Mouse (Mus musculus): ENCODE measurements around the gene Ankrd11.
A peak's percentile ranks its signal among the peaks of the same experiment; 100 is the strongest.
"Not testable (repeated sequence)": the region's sequence is repeated elsewhere in the genome, so short reads cannot be mapped to it uniquely, and the experiment has no call there.

The Ankrd11 gene

DNA sequence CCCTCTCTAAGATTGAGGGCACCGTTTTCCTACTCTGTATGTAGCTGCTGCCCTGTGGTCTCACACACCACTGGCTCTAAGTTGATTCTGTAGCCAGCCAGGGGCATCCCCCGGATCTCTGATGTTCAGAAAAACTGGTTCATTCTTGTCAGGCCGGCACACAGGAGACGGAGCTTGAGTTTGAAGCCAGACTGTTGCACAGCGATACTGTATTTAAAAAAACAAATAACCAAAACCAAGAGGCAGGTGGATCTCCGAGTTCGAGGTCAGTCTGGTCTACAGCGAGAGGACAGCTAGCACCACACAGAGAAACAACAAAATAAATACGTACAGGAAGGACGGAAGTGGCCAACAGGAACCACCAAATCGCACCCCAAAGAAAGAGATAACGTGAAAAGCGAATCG is 22.7 kb upstream of the Ankrd11 start:
- Histone ChIP-seq H3K36me3 (ENCODE audit: insufficient read depth, low read length) (peaks cover 31% of the 10 kb centered on the region), H3K4me3 (replicated peaks; ENCODE audit: low read length) (peak overlapping the region; percentile 99), H3K4me1 (replicated peaks; ENCODE audit: low read depth, low read length) (peaks cover 40% of the 10 kb centered on the region), H3K27me3 (ENCODE audit: insufficient read depth, low read length) (no peaks in the 10 kb centered on the region), H3K9me3 (ENCODE audit: low read length) (no peaks in the 10 kb centered on the region)
- TF ChIP-seq CTCF (conservative IDR thresholded peaks at IDR 0.05; ENCODE audit: low read length), result no peak
- TF ChIP-seq POU5F1 (IDR thresholded peaks at IDR 0.05; ENCODE audit: borderline replicate concordance, low read length), result no peak
- no peak for TF ChIP-seq NANOG (IDR thresholded peaks at IDR 0.05; ENCODE audit: borderline replicate concordance, low read length)

DNA sequence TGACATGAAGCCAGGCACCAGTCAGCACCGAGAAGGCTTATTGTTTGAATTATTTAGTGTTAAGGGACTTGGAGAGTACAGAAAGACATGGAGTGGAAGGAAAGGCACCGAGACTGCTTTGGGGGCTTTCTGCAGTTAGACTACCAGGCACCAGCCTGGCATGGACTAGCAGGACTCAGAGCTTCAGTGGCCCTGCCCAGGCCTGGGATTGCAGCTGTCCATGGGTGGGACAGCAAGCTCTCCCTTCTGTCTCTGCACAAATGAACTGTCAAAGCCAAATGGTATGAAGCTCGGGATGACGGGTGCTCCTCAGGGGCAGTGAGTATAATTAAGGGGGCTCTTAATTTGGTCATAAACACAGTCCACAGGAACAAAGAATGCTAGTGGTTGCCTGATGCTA is 22.0 kb upstream of the Ankrd11 start:
- peak overlapping the region; percentile 99 for H3K4me3 ChIP-seq (replicated peaks; ENCODE audit: low read length)
- no peaks in the 10 kb centered on the region for H3K27me3 ChIP-seq (ENCODE audit: insufficient read depth, low read length)
- peaks cover 40% of the 10 kb centered on the region for H3K4me1 ChIP-seq (replicated peaks; ENCODE audit: low read depth, low read length)
- TF ChIP-seq NANOG (IDR thresholded peaks at IDR 0.05; ENCODE audit: borderline replicate concordance, low read length), result no peak
- no peak for TF ChIP-seq POU5F1 (IDR thresholded peaks at IDR 0.05; ENCODE audit: borderline replicate concordance, low read length)
- TF ChIP-seq CTCF (conservative IDR thresholded peaks at IDR 0.05; ENCODE audit: low read length), result no peak
- H3K9me3 ChIP-seq (ENCODE audit: low read length), result no peaks in the 10 kb centered on the region
- H3K36me3 ChIP-seq (ENCODE audit: insufficient read depth, low read length), result peaks cover 27% of the 10 kb centered on the region

DNA sequence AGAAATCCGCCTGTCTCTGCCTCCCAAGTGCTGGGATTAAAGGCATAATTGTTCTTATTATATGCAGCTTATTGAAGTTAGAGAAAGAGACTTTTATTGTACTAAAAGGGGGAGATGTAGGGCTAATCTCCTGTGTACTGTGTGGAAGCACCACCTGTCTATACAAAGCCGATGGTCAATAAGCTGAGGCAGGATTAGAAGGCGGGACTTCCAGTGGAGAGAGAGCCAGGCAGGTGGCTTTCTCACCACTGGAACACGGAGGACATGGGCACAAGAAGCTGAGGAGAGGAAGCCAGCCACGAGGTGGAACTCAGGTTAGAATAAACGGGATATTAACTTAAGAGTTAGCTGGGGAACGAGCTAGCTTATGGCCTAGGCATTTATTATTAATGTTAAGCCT is 20.6 kb upstream of the Ankrd11 start, which contains the start of gene Spg7:
TSS of gene Spg7 (plus strand) at position 222 of the 400 bp plus-strand sequence.
- H3K9me3 ChIP-seq (ENCODE audit: low read length), result no peaks in the 10 kb centered on the region
- H3K27me3 ChIP-seq (ENCODE audit: insufficient read depth, low read length), result no peaks in the 10 kb centered on the region
- no peak for TF ChIP-seq POU5F1 (IDR thresholded peaks at IDR 0.05; ENCODE audit: borderline replicate concordance, low read length)
- H3K4me1 ChIP-seq (replicated peaks; ENCODE audit: low read depth, low read length), result peaks cover 26% of the 10 kb centered on the region
- H3K4me3 ChIP-seq (replicated peaks; ENCODE audit: low read length), result no peak within 1 kb of the TSS
- peaks cover 15% of the 10 kb centered on the region for H3K36me3 ChIP-seq (ENCODE audit: insufficient read depth, low read length)

DNA sequence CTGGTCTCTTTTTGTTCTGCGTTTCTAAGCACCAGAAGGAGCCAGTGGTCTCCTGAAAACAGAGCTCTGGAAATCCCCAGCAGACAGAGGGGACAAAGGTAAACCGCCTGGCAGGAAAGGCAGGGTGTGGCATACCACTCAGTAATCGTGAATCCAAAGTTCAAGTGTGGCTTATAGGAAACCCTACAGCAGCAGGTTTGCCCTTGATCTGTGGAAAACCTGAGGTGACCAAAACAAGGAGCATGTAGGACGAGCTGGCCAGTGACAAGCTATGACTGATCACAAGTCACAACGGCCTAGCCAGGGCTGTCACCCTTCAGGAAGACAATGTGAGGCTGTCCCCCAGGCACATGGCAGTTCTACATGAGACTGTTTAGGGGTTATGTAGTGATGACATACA is 9.4 kb upstream of the Ankrd11 start:
- H3K4me1 ChIP-seq (replicated peaks; ENCODE audit: low read depth, low read length), result peaks cover 22% of the 10 kb centered on the region
- H3K9me3 ChIP-seq (ENCODE audit: low read length), result no peaks in the 10 kb centered on the region
- H3K4me3 ChIP-seq (replicated peaks; ENCODE audit: low read length), result no peak overlapping the region
- TF ChIP-seq POU5F1 (IDR thresholded peaks at IDR 0.05; ENCODE audit: borderline replicate concordance, low read length) (no peak), CTCF (conservative IDR thresholded peaks at IDR 0.05; ENCODE audit: low read length) (no peak), NANOG (IDR thresholded peaks at IDR 0.05; ENCODE audit: borderline replicate concordance, low read length) (no peak)
- H3K36me3 ChIP-seq (ENCODE audit: insufficient read depth, low read length), result no peaks in the 10 kb centered on the region
- no peaks in the 10 kb centered on the region for H3K27me3 ChIP-seq (ENCODE audit: insufficient read depth, low read length)

DNA sequence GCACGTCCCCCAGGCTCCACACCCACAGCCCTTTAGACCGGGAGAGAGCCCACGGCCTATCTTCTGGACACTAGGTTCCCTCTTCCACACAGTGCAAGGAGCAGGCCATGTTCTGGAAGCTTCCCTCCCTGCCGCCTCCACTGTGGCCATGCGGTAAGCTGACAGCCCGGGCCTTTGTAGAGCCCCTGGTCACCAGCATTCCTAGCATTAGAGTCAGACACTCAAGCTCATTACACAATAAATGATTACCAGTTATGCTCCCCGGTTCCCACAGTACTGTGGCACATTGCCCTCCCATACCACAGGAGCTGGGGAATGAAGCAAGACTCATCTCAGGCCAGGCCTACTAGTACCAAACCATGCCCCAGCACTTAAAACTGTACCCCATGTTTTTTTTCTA is 6.3 kb upstream of the Ankrd11 start:
- H3K4me3 ChIP-seq (replicated peaks; ENCODE audit: low read length), result no peak overlapping the region
- no peaks in the 10 kb centered on the region for H3K9me3 ChIP-seq (ENCODE audit: low read length)
- H3K27me3 ChIP-seq (ENCODE audit: insufficient read depth, low read length), result no peaks in the 10 kb centered on the region
- TF ChIP-seq POU5F1 (IDR thresholded peaks at IDR 0.05; ENCODE audit: borderline replicate concordance, low read length) (no peak), NANOG (IDR thresholded peaks at IDR 0.05; ENCODE audit: borderline replicate concordance, low read length) (no peak), CTCF (conservative IDR thresholded peaks at IDR 0.05; ENCODE audit: low read length) (no peak)
- peaks cover 18% of the 10 kb centered on the region for H3K36me3 ChIP-seq (ENCODE audit: insufficient read depth, low read length)
- peaks cover 41% of the 10 kb centered on the region for H3K4me1 ChIP-seq (replicated peaks; ENCODE audit: low read depth, low read length)

DNA sequence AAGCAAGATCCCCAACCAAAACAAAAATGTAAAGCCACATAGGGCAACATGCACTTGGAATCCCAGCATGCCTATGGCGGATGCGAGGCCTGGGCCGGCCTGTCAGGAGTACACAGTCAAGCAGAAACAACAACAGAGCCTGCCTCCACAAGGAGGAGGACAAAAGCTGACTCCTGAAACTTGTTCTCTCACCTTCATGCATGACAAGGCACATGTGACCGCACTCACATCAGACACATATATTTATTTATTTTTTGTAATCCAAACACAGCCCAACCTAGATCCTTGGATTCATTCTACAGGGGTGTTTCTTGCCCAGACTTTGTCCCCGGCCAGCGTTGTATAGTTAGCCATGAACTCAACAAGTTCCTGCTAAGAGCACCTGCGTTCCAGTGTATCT is 5.8 kb upstream of the Ankrd11 start:
- H3K27me3 ChIP-seq (ENCODE audit: insufficient read depth, low read length), result no peaks in the 10 kb centered on the region
- H3K4me3 ChIP-seq (replicated peaks; ENCODE audit: low read length), result no peak overlapping the region
- H3K9me3 ChIP-seq (ENCODE audit: low read length), result no peaks in the 10 kb centered on the region
- H3K36me3 ChIP-seq (ENCODE audit: insufficient read depth, low read length), result peaks cover 20% of the 10 kb centered on the region
- peaks cover 41% of the 10 kb centered on the region for H3K4me1 ChIP-seq (replicated peaks; ENCODE audit: low read depth, low read length)
- TF ChIP-seq NANOG (IDR thresholded peaks at IDR 0.05; ENCODE audit: borderline replicate concordance, low read length) (no peak), POU5F1 (IDR thresholded peaks at IDR 0.05; ENCODE audit: borderline replicate concordance, low read length) (no peak), CTCF (conservative IDR thresholded peaks at IDR 0.05; ENCODE audit: low read length) (no peak)

DNA sequence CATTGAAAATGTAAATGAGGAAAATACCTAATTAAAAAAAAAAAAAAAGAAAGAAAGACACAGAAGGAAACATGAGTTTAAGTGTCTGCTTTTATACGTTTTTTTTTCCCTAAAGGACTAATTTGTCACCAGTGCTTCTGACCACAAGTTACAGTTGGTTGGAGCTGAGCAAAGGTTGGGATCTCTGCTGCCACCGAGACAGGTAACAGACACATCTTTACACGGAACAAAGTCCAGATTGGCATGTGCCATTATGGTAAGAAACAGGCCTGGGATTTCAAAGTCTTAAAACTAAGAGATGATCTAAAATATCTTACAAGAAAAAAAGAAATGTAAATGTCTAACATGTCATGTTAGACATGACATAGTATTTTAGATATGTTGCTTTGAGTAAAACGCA is 4.6 kb upstream of the Ankrd11 start:
- TF ChIP-seq POU5F1 (IDR thresholded peaks at IDR 0.05; ENCODE audit: borderline replicate concordance, low read length) (no peak), NANOG (IDR thresholded peaks at IDR 0.05; ENCODE audit: borderline replicate concordance, low read length) (no peak), CTCF (conservative IDR thresholded peaks at IDR 0.05; ENCODE audit: low read length) (no peak)
- Histone ChIP-seq H3K36me3 (ENCODE audit: insufficient read depth, low read length) (peaks cover 20% of the 10 kb centered on the region), H3K4me1 (replicated peaks; ENCODE audit: low read depth, low read length) (peaks cover 41% of the 10 kb centered on the region), H3K9me3 (ENCODE audit: low read length) (no peaks in the 10 kb centered on the region), H3K27me3 (ENCODE audit: insufficient read depth, low read length) (no peaks in the 10 kb centered on the region), H3K4me3 (replicated peaks; ENCODE audit: low read length) (no peak overlapping the region)

DNA sequence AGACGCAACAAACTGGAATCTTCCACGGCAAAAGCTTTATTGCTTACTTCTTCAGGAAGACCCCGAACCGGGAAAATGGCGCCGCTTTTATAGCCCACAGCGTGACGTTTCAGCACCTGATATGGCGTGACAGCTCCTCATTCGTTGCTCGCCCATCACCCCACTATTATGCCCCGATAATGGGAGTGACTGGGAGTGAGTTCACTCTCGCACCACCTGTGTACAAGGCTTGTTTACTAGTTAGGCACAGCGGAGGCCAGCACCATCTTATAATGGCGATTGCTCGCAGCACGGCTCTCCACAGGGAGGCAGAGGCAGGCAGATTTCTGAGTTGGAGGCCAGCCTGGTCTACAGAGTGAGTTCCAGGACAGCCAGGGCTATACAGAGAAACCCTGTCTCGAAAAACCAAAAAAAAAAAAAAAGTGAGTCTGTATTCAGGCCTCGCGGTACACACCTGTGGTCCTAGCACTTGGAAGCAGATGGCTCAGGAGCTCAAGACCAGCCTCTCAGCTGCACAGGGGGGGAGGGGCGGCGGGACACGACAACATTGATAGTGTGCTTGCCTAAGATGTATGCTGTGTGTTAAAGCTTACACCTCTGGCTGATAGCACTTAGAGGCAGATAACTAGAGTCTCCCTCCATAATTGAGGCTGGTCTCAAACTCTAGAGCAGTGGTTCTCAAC is 2.8 kb upstream of the Ankrd11 start:
- H3K27me3 ChIP-seq (ENCODE audit: insufficient read depth, low read length); H3K9me3 ChIP-seq (ENCODE audit: low read length): not testable (repeated sequence)
- H3K4me3 ChIP-seq (replicated peaks; ENCODE audit: low read length), result peak overlapping the region; percentile 96
- peaks cover 20% of the 10 kb centered on the region for H3K36me3 ChIP-seq (ENCODE audit: insufficient read depth, low read length)
- peaks cover 51% of the 10 kb centered on the region for H3K4me1 ChIP-seq (replicated peaks; ENCODE audit: low read depth, low read length)

DNA sequence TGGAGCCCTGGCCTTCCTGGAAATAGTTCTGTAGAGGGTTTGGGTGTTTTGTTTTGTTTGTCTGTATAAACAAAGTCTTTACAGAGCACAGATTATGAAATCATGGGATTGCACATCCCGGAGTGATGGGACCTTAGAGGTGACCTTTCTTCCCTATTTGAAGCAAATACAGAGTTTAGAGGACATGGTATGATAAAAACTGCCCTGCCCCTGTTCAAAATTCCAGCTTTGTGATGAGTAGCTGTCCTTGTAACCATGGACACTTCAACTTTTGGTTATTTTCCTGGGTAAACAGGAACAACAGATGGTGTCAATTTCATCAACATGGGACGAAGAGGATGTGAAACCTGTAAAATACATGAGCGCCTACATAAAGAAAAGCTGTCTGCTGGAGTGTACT is 1.9 kb upstream of the Ankrd11 start:
- Histone ChIP-seq H3K4me3 (replicated peaks; ENCODE audit: low read length) (peak overlapping the region; percentile 96), H3K4me1 (replicated peaks; ENCODE audit: low read depth, low read length) (peaks cover 61% of the 10 kb centered on the region), H3K9me3 (ENCODE audit: low read length) (no peaks in the 10 kb centered on the region), H3K27me3 (ENCODE audit: insufficient read depth, low read length) (no peaks in the 10 kb centered on the region), H3K36me3 (ENCODE audit: insufficient read depth, low read length) (peaks cover 20% of the 10 kb centered on the region)
- TF ChIP-seq POU5F1 (IDR thresholded peaks at IDR 0.05; ENCODE audit: borderline replicate concordance, low read length) (no peak), CTCF (conservative IDR thresholded peaks at IDR 0.05; ENCODE audit: low read length) (no peak), NANOG (IDR thresholded peaks at IDR 0.05; ENCODE audit: borderline replicate concordance, low read length) (no peak)

Data from E14TG2a.4 (cell line).